Mouse (Mus musculus) cerebellum, adult 2 months (tissue): Measurements from ENCODE around the gene Grb2.

Experiments used
- CTCF ChIP-seq: fragments of 200-500 bp; IDR thresholded peaks from 2 replicates; pipeline ENCODE4 v1.5.1; 2011; ENCODE audit warnings: low read depth, mild to moderate bottlenecking, control low read depth, low read length, moderate library complexity, borderline replicate concordance; ENCODE audit not compliant: insufficient read depth
- POLR2A ChIP-seq: fragments of 200-500 bp; IDR thresholded peaks from 2 replicates; pipeline ENCODE4 v1.6.1; 2011; ENCODE audit warnings: low read length, control low read depth, borderline replicate concordance; ENCODE audit not compliant: insufficient read depth

DNA sequence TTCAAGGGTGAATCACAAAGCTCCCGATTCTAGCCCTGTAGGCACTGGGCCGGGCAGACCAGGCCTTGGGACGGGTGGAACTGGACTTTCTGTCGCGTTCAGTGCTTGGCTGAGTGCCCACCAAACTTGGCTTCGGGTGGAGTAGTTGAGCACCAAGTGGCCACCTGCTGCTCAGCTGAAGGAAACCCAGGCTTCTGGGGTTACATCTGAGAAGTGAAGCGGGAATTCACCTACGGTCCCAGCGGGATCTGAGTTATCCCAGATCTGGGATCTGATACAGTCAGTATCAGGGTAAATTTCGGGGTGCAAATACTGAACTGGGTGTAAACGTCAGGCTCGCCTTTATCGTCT, 96.4 kb downstream of the Grb2 start:
- TF ChIP-seq CTCF (no peak), POLR2A (no peak)
